Comparison of ENCODE assay signal across 26 mouse cellular contexts in genomic region chr2:32242986-32243385, GRCm38 (mm10).
"Had no signal": no experiment of that assay in that cellular context is flagged by ENCODE, and none has a peak within 500 bp of the region (broad histone marks: within the 10 kb centered on the region; RNA-seq: fewer than 3 reads in every experiment).

No protein-coding gene starts in this region.

- H3K27me3 ChIP-seq: embryonic facial prominence, embryonic 12.5 days; embryonic facial prominence, embryonic 13.5 days; embryonic facial prominence, embryonic 15.5 days; forebrain, embryonic 12.5 days; forebrain, embryonic 13.5 days; forebrain, embryonic 15.5 days had no signal

- DNase-seq: cerebellum, adult 2 months; cerebellum, adult 8-10 months; cerebellum, adult 9-10 months; cerebellum, adult 9-11 months; cerebellum, postnatal 10 days; cerebellum, postnatal 14 days; cerebellum, postnatal 25 days; cerebellum, postnatal 36 days; embryo, embryonic 11 days; forebrain, postnatal 0 days; gastrocnemius, adult 2 months; gastrocnemius, postnatal 10 days; gastrocnemius, postnatal 14 days; gastrocnemius, postnatal 25 days; gastrocnemius, postnatal 36 days; heart, adult 11 months; heart, adult 18-20 months had no signal

- H3K4me1 ChIP-seq: embryonic facial prominence, embryonic 10.5 days; forebrain, embryonic 10.5 days had no signal

- H3K4me3 ChIP-seq: embryonic facial prominence, embryonic 10.5 days; embryonic facial prominence, embryonic 12.5 days; embryonic facial prominence, embryonic 13.5 days; embryonic facial prominence, embryonic 15.5 days; erythroblast, embryonic 14.5 days; forebrain, embryonic 10.5 days; forebrain, embryonic 12.5 days; forebrain, embryonic 13.5 days; forebrain, embryonic 15.5 days; gastrocnemius, adult 2 months had no signal

- H3K27ac ChIP-seq: embryonic facial prominence, embryonic 10.5 days; embryonic facial prominence, embryonic 12.5 days; embryonic facial prominence, embryonic 13.5 days; embryonic facial prominence, embryonic 15.5 days; forebrain, embryonic 10.5 days; forebrain, embryonic 12.5 days; forebrain, embryonic 13.5 days; forebrain, embryonic 15.5 days; gastrocnemius, adult 2 months had no signal
